Comparison of ENCODE assay signal across 10 mouse cellular contexts in the genomic region with DNA sequence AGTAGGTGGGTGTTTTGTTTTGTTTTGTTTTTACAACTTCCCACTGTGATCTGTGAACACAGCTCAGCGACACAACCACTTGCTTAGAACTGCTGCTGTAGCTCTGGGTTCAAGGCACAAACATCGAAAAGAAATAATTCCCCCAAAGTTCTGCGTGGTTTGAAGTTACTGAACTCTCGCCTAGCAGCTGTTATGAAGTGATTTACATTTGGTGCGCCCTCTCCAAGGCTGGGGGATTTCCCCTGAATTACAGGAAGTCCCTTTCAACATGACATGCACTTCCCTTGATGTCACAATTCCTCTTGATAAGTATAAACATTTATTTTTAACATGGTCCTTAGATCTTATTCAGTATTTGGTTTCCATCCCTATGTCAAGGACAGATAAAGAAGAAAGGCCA.
DNase-seq lines count a peak whose midpoint lies in the region; ATAC-seq and TF ChIP-seq lines count a peak whose summit lies in the region.
"Had no signal": no experiment of that assay in that cellular context is flagged by ENCODE, and none has a peak within 500 bp of the region (broad histone marks: within the 10 kb centered on the region; RNA-seq: fewer than 3 reads in every experiment).

No protein-coding gene starts in this region.

- H3K36me3 ChIP-seq in heart, adult 2 months (ENCODE audit: control insufficient read depth, insufficient read depth, low read length) = peaks cover 2% of the 10 kb centered on the region
- H3K36me3 ChIP-seq in kidney, postnatal 0 days (ENCODE audit: insufficient read depth, low read length) = no peaks in the 10 kb centered on the region
- H3K36me3 ChIP-seq: limb, embryonic 12.5 days had no signal

- intact Hi-C loops in heart, adult 2 months (cut with DNase I) = loop anchor here (5.0 kb wide), 1 partner anchor 104 kb away; no protein-coding TSS in a partner anchor
- intact Hi-C loops in heart, postnatal 14 days (cut with DNase I) = no loop called here

- no peak for ATAC-seq in kidney, postnatal 0 days (replicated peaks; ENCODE audit: low FRiP score, low read depth)

- H3K79me2 ChIP-seq in heart, adult 2 months (replicated peaks; ENCODE audit: control insufficient read depth, insufficient read depth, low read length) = no peaks in the 10 kb centered on the region

- H3K4me1 ChIP-seq in heart, adult 2 months (ENCODE audit: control insufficient read depth, insufficient read depth, low read length) = peaks cover 10% of the 10 kb centered on the region
- no peaks in the 10 kb centered on the region for H3K4me1 ChIP-seq in kidney, postnatal 0 days (replicated peaks; ENCODE audit: insufficient read depth, low read length)

- TF ChIP-seq EP300 in heart, adult 2 months (IDR thresholded peaks at IDR 0.05; ENCODE audit: insufficient read depth, low read depth, low read length) = no peak

- H3K27me3 ChIP-seq in heart, adult 2 months (ENCODE audit: control insufficient read depth, insufficient read depth, low read length) = no peaks in the 10 kb centered on the region
- no peaks in the 10 kb centered on the region for H3K27me3 ChIP-seq in kidney, postnatal 0 days (ENCODE audit: insufficient read depth, low read length)
- H3K27me3 ChIP-seq: limb, embryonic 12.5 days had no signal

- WGBS in heart, adult 2 months = 45% methylated on average over 5 of the region's 5 CpGs
- WGBS in kidney, postnatal 0 days = 28% methylated on average over 5 of the region's 5 CpGs

- TF ChIP-seq CTCF in heart, adult 2 months (IDR thresholded peaks at IDR 0.05) = no peak
- TF ChIP-seq CTCF in kidney, postnatal 0 days (IDR thresholded peaks at IDR 0.05; ENCODE audit: low read depth) = no peak

- H3K9me3 ChIP-seq in kidney, postnatal 0 days (replicated peaks; ENCODE audit: low read length) = no peaks in the 10 kb centered on the region
- H3K9me3 ChIP-seq: limb, embryonic 12.5 days had no signal

- no peak for TF ChIP-seq POLR2A in heart, adult 2 months (IDR thresholded peaks at IDR 0.05; ENCODE audit: insufficient read depth, low read depth, low read length)

- H3K27ac ChIP-seq in heart, adult 2 months = peak overlapping the region; percentile 59
- no peak overlapping the region for H3K27ac ChIP-seq in kidney, postnatal 0 days
- H3K27ac ChIP-seq: limb, embryonic 12.5 days had no signal

- DNase-seq in heart, adult 2 months = peak in 1 of 2 experiments; percentile 23
- DNase-seq in heart, postnatal 14 days = no peak
- DNase-seq in adrenal gland, postnatal 14 days = peak; percentile 43
- DNase-seq in kidney, postnatal 0 days (ENCODE audit: low spot score) = peak; percentile 83
- DNase-seq in naive thymus-derived CD4-positive, alpha-beta T cell, adult 2 months (ENCODE audit: low read depth) = peak; percentile 80
- no peak for DNase-seq in layer of hippocampus, adult 8-10 months (ENCODE audit: low spot score in 2 of 2)
- DNase-seq in layer of hippocampus, postnatal 25 days (ENCODE audit: extremely low spot score in 1 of 2, low spot score in 1 of 2) = no peak
- DNase-seq in left cerebral cortex, adult 9 months (ENCODE audit: low spot score in 2 of 2) = no peak
- DNase-seq: cerebellum, adult 18-20 months had no signal

- no peak overlapping the region for H3K4me3 ChIP-seq in heart, adult 2 months
- no peak overlapping the region for H3K4me3 ChIP-seq in kidney, postnatal 0 days (replicated peaks; ENCODE audit: low read depth, low read length)
- H3K4me3 ChIP-seq: limb, embryonic 12.5 days had no signal

- no peak overlapping the region for H3K4me2 ChIP-seq in kidney, postnatal 0 days (ENCODE audit: low read length)
- H3K4me2 ChIP-seq: limb, embryonic 12.5 days had no signal

- H3K9ac ChIP-seq in heart, adult 2 months (ENCODE audit: low read depth, low read length) = no peak overlapping the region
- no peak overlapping the region for H3K9ac ChIP-seq in kidney, postnatal 0 days (ENCODE audit: low read depth, low read length)
- H3K9ac ChIP-seq: limb, embryonic 12.5 days had no signal

Comparison
In these comparisons a context has a peak if more than half of its experiments do, and no peak if none do; other contexts are left out.
1. DNase-seq: peak in adrenal gland, postnatal 14 days (single experiment), kidney, postnatal 0 days (single experiment) and naive thymus-derived CD4-positive, alpha-beta T cell, adult 2 months (single experiment); none in heart, postnatal 14 days (0 of 2), layer of hippocampus, adult 8-10 months (0 of 2), layer of hippocampus, postnatal 25 days (0 of 2) and left cerebral cortex, adult 9 months (0 of 2).